Mouse (Mus musculus) megakaryocyte, embryonic 14.5 days (primary cell): ENCODE data around the gene Mrpl51.

Experiments used
- FLI1 ChIP-seq: IDR thresholded peaks from 2 replicates; pipeline ENCODE4 v1.6.1; 2012; ENCODE audit warnings: low read length, inconsistent platforms, mixed read lengths
- GATA1 ChIP-seq: IDR thresholded peaks from 3 replicates; pipeline ENCODE4 v1.6.1; 2012; ENCODE audit warnings: mixed read lengths, low read length, inconsistent platforms, borderline replicate concordance

GRCm38 (mm10) chr6:125195541-125196075 is 4.0 kb downstream of the Mrpl51 start:
- TF ChIP-seq GATA1: no peak
- TF ChIP-seq FLI1: no peak
